Mouse (Mus musculus): Measurements from ENCODE around the gene Ebf3.

DNA sequence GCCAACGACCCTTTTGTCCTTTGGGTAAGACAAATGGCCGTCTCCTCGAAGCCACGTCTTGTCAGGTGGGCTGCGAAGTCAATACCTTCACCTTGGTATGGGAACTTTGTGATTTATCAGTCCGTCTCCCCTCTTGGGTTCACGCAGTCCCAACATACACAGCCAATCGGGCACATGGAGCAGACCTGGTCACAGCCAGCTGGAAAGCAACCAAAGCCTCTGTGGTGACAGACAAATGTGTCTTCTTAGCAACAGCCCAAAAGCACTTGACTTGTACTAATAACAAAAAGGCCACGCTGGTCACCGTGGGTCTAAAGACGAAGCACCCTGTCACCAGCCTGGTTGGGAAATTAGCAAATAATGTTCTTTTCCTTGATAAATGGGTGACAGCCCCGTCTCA is 95.5 kb downstream of the Ebf3 start:
- no peak for TF ChIP-seq POLR2A (IDR thresholded peaks at IDR 0.05; ENCODE audit: low read depth, low read length)
- TF ChIP-seq CTCF (IDR thresholded peaks at IDR 0.05; ENCODE audit: borderline replicate concordance, insufficient read depth, low read length): no peak
